Mouse (Mus musculus) neural tube, embryonic 14.5 days (tissue): ENCODE data around the gene Klhl11. TPM values are rescaled to one million over a fixed set of nuclear protein-coding genes. Genes with fewer than 3 reads are reported as not detected.

Experiments used
- ATAC-seq: fragments of 200-750 bp; cut with Nextera tagmentation; 2 replicates; pipeline ENCODE4 v1.8.0; 2017; ENCODE audit warnings: low read depth, mild to moderate bottlenecking, moderate TSS enrichment, moderate library complexity
- H3K27ac ChIP-seq: fragments of 300-500 bp; sonication (generic); 2 replicates; pipeline ENCODE4 v1.5.1; 2014; ENCODE audit warnings: low read depth, mild to moderate bottlenecking, control low read depth, low read length, moderate library complexity, mixed read lengths
- H3K27me3 ChIP-seq: fragments of 300-500 bp; sonication (generic); 2 replicates; pipeline ENCODE4 v1.6.1; 2014; ENCODE audit warnings: low read length; ENCODE audit not compliant: control insufficient read depth, insufficient read depth
- H3K36me3 ChIP-seq: fragments of 300-500 bp; sonication (generic); 2 replicates; pipeline ENCODE4 v1.6.1; 2014; ENCODE audit warnings: low read length, mixed read lengths; ENCODE audit not compliant: control insufficient read depth, insufficient read depth
- H3K4me1 ChIP-seq: fragments of 300-500 bp; sonication (generic); 2 replicates; pipeline ENCODE4 v1.6.1; 2014; ENCODE audit warnings: low read length; ENCODE audit not compliant: control insufficient read depth, insufficient read depth
- H3K4me2 ChIP-seq: fragments of 300-500 bp; sonication (generic); 2 replicates; pipeline ENCODE4 v1.6.1; 2014; ENCODE audit warnings: mild to moderate bottlenecking, low read depth, low read length, control low read depth
- H3K4me3 ChIP-seq: fragments of 300-500 bp; sonication (generic); 2 replicates; pipeline ENCODE4 v1.5.1; 2014; ENCODE audit warnings: low read depth, low read length, control low read depth, mixed read lengths
- H3K9ac ChIP-seq: fragments of 300-500 bp; sonication (generic); replicated peaks from 2 replicates; pipeline ENCODE4 v1.6.1; 2014; ENCODE audit warnings: low read depth, mild to moderate bottlenecking, control low read depth, low read length, mixed read lengths
- H3K9me3 ChIP-seq: fragments of 300-500 bp; sonication (generic); 2 replicates; pipeline ENCODE4 v1.6.1; 2016; ENCODE audit warnings: low read length; ENCODE audit not compliant: control insufficient read depth
- WGBS: fragments of 180-500 bp; shearing (Covaris S2); extraction: QIAGEN DNeasy Blood & Tissue Kit; methylation state at CpG from one replicate; pipeline ENCODE4 v1.1.7; 2014; 5-methylcytosine and 5-hydroxymethylcytosine counted together
- polyA plus RNA-seq: library from polyadenylated mRNA; unstranded; fragments of >200 nt; fragmentation: Nextera tagmentation; extraction: Ambion mirVana; gene quantifications from 2 replicates; pipeline ENCODE4 v1.2.1, GENCODE M21; 2014

Gene Klhl11
- polyA plus RNA-seq, 1 experiment from 2014 or later = 15.7 TPM

- H3K4me3 ChIP-seq = no peak overlapping the region
- no peak overlapping the region for H3K9ac ChIP-seq
- H3K4me2 ChIP-seq = no peak overlapping the region
- H3K27me3 ChIP-seq = no peaks in the 10 kb centered on the region
- ATAC-seq = no peak
- H3K36me3 ChIP-seq = peaks cover 74% of the 10 kb centered on the region
- H3K27ac ChIP-seq = no peak overlapping the region
- no peaks in the 10 kb centered on the region for H3K4me1 ChIP-seq
- no peaks in the 10 kb centered on the region for H3K9me3 ChIP-seq
- WGBS = 100% methylated on average over 3 of the region's 3 CpGs
Measured at GRCm38 (mm10) chr11:100484461-100484860, 11.9 kb upstream of the Klhl11 start.

- peaks cover 59% of the 10 kb centered on the region for H3K36me3 ChIP-seq
- H3K4me3 ChIP-seq = no peak overlapping the region
- WGBS = 94% methylated on average over 7 of the region's 7 CpGs
- no peak for ATAC-seq
- H3K9me3 ChIP-seq = no peaks in the 10 kb centered on the region
- no peak overlapping the region for H3K9ac ChIP-seq
- H3K4me1 ChIP-seq = no peaks in the 10 kb centered on the region
- H3K4me2 ChIP-seq = no peak overlapping the region
- no peak overlapping the region for H3K27ac ChIP-seq
- H3K27me3 ChIP-seq = no peaks in the 10 kb centered on the region
Measured at GRCm38 (mm10) chr11:100479152-100479551, 6.6 kb upstream of the Klhl11 start.

- 93% methylated on average over 5 of the region's 5 CpGs for WGBS
- Histone ChIP-seq H3K9me3 (no peaks in the 10 kb centered on the region), H3K9ac (no peak overlapping the region), H3K27ac (no peak overlapping the region), H3K4me1 (no peaks in the 10 kb centered on the region), H3K4me2 (no peak overlapping the region), H3K36me3 (peaks cover 36% of the 10 kb centered on the region), H3K27me3 (no peaks in the 10 kb centered on the region), H3K4me3 (no peak overlapping the region)
- no peak for ATAC-seq
Measured at GRCm38 (mm10) chr11:100476281-100476680, 3.7 kb upstream of the Klhl11 start.

GRCm38 (mm10) chr11:100472935-100473295 lies 374 bp upstream of the Klhl11 start:
- WGBS = 30% methylated on average over 5 of the region's 5 CpGs
- peak; percentile 29; the same call in 1 of the 2 replicates for ATAC-seq
- Histone ChIP-seq H3K9me3 (no peaks in the 10 kb centered on the region), H3K9ac (no peak overlapping the region), H3K4me2 (no peak overlapping the region), H3K27ac (no peak overlapping the region), H3K4me3 (peak overlapping the region; percentile 77), H3K27me3 (no peaks in the 10 kb centered on the region), H3K4me1 (peaks cover 17% of the 10 kb centered on the region), H3K36me3 (peaks cover 12% of the 10 kb centered on the region)

GRCm38 (mm10) chr11:100471352-100472196 lies 967 bp downstream of the Klhl11 start:
- Histone ChIP-seq H3K4me1 (peaks cover 17% of the 10 kb centered on the region), H3K9me3 (no peaks in the 10 kb centered on the region), H3K36me3 (0 out of 2 replicates have a peak, but pooled peaks cover 3% of the 10 kb centered on the region), H3K27ac (peak overlapping the region; percentile 85), H3K9ac (peak overlapping the region; percentile 91), H3K4me2 (peak overlapping the region; percentile 72), H3K27me3 (no peaks in the 10 kb centered on the region), H3K4me3 (peak overlapping the region; percentile 77)
- ATAC-seq = peak; percentile 38
- 4% methylated on average over 30 of the region's 30 CpGs for WGBS

DNA sequence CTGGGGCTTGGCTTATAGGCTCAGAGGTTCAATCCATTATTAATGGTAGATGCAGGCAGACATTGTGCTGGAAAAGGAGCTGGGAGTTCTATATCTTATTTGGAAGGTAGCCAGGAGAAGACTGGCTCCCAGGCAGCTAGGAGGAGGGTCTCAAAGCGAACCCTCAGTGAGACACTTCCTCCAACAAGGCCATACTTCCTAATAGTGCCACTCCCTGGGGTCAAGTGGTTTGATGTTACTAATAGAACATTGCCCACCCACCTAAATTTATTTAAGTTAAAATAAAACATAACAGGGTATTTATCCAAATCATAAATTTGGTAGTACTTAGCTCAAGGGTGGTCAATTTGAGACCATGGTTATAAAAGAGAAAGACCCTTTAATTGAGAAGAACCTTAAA lies 6.7 kb downstream of the Klhl11 start:
- WGBS = 85% methylated on average over 1 of the region's 1 CpGs
- Histone ChIP-seq H3K9me3 (no peaks in the 10 kb centered on the region), H3K27ac (no peak overlapping the region), H3K36me3 (peaks cover 18% of the 10 kb centered on the region), H3K9ac (no peak overlapping the region), H3K27me3 (no peaks in the 10 kb centered on the region), H3K4me2 (no peak overlapping the region), H3K4me1 (peaks cover 14% of the 10 kb centered on the region), H3K4me3 (no peak overlapping the region)
- no peak for ATAC-seq

- no peak for ATAC-seq
- no peak overlapping the region for H3K27ac ChIP-seq
- H3K4me1 ChIP-seq = peaks cover 9% of the 10 kb centered on the region
- H3K4me2 ChIP-seq = no peak overlapping the region
- whole genome bisulfite sequencing = 97% methylated on average over 1 of the region's 1 CpGs
- peaks cover 18% of the 10 kb centered on the region for H3K36me3 ChIP-seq
- no peaks in the 10 kb centered on the region for H3K27me3 ChIP-seq
- H3K9me3 ChIP-seq = no peaks in the 10 kb centered on the region
- H3K4me3 ChIP-seq = no peak overlapping the region
- no peak overlapping the region for H3K9ac ChIP-seq
Measured at GRCm38 (mm10) chr11:100465229-100465792, 7.2 kb downstream of the Klhl11 start.

DNA sequence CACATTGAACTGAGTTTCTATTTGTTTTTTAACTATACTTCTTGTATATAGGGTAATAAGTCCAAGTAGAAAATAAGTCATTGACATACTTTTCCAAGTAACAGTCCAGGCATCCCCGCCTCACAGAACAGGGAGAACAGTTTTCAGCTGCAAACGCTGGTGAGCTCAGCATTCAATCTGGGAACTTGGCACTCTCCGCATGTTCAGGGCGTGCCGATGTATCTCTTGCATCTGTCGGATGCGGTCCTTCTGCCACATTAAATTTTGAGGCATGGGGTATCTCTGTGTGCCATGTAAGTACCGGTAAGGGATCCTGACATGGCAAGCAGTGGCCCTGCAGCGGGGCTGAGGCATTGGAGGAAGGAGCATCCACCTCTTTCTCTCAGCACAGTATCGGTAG lies 9.8 kb downstream of the Klhl11 start:
- H3K4me2 ChIP-seq = no peak overlapping the region
- 95% methylated on average over 10 of the region's 10 CpGs for WGBS
- H3K9me3 ChIP-seq = no peaks in the 10 kb centered on the region
- no peak overlapping the region for H3K4me3 ChIP-seq
- H3K9ac ChIP-seq = no peak overlapping the region
- H3K27ac ChIP-seq = no peak overlapping the region
- peaks cover 18% of the 10 kb centered on the region for H3K36me3 ChIP-seq
- no peak for ATAC-seq
- H3K4me1 ChIP-seq = no peaks in the 10 kb centered on the region
- no peaks in the 10 kb centered on the region for H3K27me3 ChIP-seq

GRCm38 (mm10) chr11:100457711-100458110 lies 14.8 kb downstream of the Klhl11 start:
- Histone ChIP-seq H3K9ac (no peak overlapping the region), H3K4me3 (no peak overlapping the region), H3K36me3 (peaks cover 7% of the 10 kb centered on the region; the same call in 1 of the 2 replicates), H3K4me1 (no peaks in the 10 kb centered on the region), H3K27me3 (no peaks in the 10 kb centered on the region), H3K9me3 (no peaks in the 10 kb centered on the region), H3K27ac (no peak overlapping the region), H3K4me2 (no peak overlapping the region)
- no peak for ATAC-seq
- 96% methylated on average over 5 of the region's 5 CpGs for WGBS
